Mouse (Mus musculus) yolk sac, embryonic 10.5 days (tissue): ENCODE measurements around the gene Slc51b.

Experiments
- DNase-seq: peaks from one replicate; pipeline ENCODE4 v3.0.0-alpha.2; 2017; ENCODE audit warnings: low spot score

Slc51b gene

DNA sequence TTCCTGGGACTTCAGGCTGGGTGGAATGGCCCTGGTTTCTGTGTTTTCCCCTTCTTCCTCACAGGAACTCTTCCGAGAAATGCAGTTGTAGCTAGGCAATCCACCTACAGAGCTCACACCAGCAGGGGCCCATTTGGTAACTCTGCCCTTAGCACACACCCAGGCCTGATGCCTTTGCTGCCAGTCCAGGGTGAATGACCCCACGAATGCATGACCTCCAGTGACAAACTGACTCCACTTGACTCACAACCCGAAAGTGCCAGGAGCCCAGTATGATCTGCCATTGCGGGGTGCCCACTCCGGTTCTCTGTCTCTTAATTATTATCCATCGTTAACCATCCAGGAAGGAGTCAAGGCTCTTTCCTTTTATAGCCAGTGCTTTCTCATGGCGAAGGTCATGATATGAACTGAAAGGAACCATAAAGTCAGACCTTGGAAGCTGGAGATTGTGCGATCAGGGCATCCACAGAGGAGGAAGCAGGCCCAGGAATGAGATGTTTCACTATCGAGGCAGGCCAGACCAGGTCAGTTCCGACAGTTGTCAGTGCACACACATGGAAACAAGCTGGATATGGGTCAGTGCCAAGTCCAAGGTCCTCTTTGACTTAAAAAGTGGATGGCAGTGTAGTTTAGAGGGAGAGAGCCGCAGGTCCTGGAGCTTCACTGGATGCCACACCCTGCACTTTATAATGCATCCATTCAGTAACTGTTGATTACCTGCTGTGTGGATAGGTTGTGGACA, at the start of gene Slc51b:
Slc51b (minus strand) TSS at position 196 of the 742 bp plus-strand sequence.
- DNase-seq = no peak

DNA sequence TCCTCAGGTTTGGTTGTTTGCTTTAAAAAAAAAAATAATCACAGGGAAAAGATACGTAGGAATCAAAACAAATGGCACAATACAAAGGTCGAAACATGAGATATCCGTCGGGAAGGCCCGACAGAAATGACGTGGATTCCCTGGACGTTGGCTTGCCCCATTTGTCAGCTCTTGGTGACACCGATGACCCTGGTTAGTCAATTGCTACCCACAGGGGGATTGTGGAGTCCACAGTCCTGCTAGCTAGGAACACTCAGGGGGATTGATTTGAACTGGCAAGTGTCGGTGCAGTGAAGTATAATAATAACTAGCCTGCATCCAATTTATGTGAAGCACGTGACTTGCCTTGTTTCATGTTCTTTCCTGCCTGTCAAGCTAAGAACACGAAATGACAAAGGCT, 44.9 kb upstream of the Slc51b start:
- no peak for DNase-seq

DNA sequence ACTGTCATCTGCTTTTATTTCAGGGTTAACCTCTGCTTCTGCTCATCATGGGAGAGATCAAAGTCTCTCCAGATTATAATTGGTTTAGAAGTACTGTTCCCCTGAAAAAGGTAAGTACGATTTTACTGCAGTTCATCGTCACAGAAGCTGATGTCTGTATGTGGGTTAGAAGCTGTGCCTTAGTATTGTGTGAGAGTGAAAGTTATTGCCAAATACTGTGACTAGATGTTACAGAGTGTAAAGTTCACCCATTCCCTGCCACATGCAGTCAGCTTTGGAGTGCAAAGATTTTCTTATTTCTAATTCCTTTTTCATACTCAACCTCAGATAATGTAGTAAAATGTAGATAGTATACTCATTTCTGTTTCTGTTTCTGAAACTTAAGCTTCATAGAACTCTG, 42.5 kb upstream of the Slc51b start:
- DNase-seq = no peak

GRCm38 (mm10) chr9:65464161-65464560, 41.4 kb upstream of the Slc51b start:
- DNase-seq = no peak

- no peak for DNase-seq
These were observed 39.8 kb upstream of the Slc51b start for GRCm38 (mm10) chr9:65462544-65462943.

GRCm38 (mm10) chr9:65460732-65461442, 38.1 kb upstream of the Slc51b start, which contains the start of gene Spg21:
Spg21 (plus strand) TSS chr9:65460947.
- peak; percentile 96 for DNase-seq

DNA sequence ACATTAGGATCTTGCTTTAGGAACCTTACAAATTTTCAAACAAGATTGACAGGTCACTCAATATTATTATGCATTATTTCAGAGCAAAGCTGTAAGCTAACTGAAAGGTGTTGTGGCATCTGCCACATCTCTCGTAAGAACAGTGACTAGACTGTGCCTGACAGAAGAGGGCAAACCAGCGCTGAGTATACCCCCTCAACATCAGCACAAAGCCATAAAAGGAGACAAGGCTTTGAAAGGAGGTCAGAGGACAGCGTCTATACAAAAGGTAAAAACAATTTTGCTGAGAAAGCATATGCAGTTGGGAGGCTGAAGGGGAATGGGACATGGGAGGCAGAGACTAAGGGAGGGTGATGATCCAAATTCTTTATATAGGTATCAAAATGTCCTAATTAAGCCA, 37.4 kb upstream of the Slc51b start:
- no peak for DNase-seq

- no peak for DNase-seq
These were observed 36.2 kb upstream of the Slc51b start for GRCm38 (mm10) chr9:65458975-65459374.

DNA sequence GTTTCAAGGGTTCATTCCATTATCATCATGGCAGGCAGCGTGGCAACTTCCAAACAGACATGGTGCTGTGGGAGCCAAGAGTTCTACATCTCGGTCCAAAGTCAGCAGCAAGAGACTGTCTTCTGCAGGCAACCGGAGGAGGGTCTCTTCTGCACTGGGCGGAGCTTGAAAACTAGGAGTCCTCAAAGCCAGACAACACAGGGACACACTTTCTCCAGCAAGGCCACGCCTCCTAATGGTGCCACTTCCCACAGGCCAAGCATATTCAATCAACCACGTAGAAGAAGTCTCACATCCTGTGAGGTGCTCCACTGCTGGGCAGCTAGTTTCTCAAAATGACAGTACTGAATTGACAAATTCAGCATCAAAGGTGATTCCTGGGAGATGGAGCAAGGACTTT, 25.2 kb upstream of the Slc51b start:
- DNase-seq = no peak

DNA sequence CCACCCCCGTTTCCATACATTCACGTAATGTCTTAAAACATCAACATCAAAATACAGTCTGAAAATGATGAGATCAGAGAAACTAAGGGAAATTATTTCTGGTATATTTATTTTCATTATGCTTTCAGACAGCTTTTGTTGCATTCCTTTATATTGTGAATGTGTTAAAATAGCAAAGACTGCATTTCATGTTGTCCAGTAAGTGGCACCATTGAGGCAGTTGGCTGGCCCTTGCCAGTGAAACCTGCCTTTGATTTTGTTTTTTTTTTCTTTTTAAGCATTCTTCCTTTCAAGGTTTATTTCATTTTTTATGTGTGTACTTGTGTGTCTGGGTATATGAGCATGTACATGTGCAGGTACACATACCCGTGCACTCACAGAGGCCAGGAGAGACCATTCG, 21.9 kb upstream of the Slc51b start:
- DNase-seq = no peak

- DNase-seq = peak; percentile 89
These were observed 13.0 kb upstream of the Slc51b start, which contains the start of gene Mtfmt for GRCm38 (mm10) chr9:65435671-65436301. Mtfmt (plus strand) TSS chr9:65435782.

GRCm38 (mm10) chr9:65435211-65435610, 12.5 kb upstream of the Slc51b start:
- DNase-seq = no peak

- no peak for DNase-seq
These were observed 11.4 kb upstream of the Slc51b start for GRCm38 (mm10) chr9:65434140-65434539.

DNA sequence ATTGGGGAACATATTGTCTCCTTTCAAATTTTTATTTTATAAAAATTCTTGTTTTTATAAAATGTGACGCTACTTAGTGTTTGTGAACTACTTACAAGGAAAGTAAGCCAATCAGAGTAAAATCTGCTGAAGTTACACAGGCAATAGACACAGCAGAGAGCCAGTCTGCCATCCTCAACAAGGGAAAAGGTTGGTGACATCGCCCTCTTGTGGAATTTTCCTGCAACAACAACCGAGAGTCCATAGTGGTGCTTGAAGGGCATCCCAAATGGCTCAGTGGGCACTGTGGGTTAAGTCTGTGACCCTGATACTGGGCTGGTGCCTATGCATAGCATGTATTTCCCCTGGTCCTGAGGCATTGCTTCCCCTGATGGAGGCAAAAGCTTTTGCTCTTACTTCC, 9.5 kb upstream of the Slc51b start:
- peak; percentile 61 for DNase-seq

DNA sequence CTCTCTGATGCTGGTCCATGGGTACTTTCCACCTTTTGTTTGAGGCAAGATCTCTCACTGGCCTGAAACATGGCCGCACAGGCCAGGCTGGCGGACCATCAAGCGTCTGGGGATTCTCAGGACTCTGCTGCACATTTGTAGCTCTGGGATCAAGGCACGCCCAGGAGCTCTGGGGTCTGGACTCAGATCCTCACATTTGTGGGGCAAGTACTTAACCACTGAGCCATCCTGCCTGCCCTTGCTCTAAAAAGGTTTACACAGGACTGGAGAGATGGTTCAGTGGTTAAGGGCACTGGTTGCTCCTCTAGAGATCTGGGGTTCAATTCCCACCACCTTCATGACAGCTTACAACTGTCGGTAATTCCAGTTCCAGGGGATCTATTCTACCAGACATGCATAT, 8.2 kb upstream of the Slc51b start:
- DNase-seq = no peak

GRCm38 (mm10) chr9:65430401-65430800, 7.6 kb upstream of the Slc51b start:
- DNase-seq = no peak

- DNase-seq = no peak
These were observed 5.2 kb upstream of the Slc51b start for GRCm38 (mm10) chr9:65428003-65428402.

DNA sequence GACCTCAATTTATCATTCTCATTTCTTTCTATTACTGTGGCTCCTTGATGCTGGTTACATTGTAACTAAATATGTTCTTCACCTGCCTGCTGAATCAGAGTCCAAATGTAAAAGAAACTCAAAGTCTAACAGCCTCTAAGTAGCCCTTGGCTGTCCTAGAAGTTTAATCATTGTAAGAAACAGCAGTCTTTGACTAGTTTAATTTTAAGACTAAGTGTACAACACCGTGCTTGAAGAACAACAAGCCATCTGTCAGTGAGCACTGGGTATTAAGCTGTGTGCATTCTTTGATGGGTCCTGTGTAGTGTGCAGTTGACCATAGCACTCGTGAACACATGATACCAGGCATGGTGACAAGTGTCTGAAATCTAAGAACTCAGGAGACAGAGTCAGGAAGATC, 4.8 kb upstream of the Slc51b start:
- DNase-seq = peak; percentile 31

DNA sequence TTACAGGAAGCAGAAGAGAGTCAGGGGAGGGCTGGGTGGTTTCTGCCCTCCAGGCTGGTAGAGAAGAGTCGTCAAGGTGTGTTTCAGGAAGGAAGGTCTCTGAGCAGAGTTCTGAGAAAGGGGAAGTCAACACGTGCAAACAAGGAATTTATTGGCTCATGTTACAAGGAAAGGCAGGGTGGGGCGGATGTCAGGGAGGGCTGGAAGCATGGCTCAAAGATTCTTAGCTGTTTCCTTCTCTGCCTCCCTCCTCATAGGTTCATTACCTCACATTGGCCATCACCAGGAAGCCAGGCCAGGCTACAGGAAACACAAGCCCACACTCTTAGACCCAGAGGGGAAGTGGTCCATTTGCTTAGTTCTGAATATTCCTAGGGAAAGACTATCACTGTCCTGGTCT, 1.6 kb upstream of the Slc51b start:
- no peak for DNase-seq

DNA sequence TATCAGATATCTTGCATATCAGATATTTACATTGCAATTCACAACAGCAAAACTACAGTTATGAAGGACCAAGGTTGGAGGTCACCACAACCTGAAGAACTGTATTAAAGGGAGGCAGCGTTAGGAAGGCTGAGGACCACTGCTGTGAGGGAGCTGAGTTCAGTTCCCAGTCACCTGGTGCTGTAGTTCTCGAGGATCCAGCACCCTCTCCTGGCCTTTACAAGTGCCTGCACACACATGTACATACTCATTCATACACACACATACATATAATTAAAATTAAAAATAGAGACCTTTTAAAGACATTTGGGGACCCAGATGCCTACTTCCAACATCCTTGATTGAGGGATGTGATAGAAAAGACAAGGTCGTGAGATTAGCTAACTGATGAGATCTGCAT, 3.1 kb downstream of the Slc51b start:
- no peak for DNase-seq

DNA sequence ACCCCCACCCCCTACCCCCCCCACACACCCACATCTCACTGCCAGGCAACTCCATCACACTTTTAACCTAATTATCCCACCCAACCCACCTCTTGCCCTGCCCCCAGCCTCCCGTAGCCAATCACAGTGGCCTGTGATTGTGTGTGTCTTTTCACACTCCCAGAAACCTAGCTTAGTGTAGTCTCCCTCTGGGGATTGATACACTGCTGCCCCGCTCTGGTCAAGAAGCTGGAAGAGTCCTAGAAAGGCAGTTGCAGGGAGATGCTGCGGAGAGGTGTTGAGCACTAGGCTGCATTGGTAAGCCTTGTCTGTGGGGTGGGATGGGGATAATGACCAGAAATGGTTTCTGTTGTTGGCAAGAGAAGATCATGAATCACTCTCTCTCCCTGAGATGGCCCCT, 5.0 kb downstream of the Slc51b start:
- DNase-seq = no peak

- DNase-seq = no peak
These were observed 11.4 kb downstream of the Slc51b start for GRCm38 (mm10) chr9:65411326-65411725.

GRCm38 (mm10) chr9:65410378-65410777, 12.4 kb downstream of the Slc51b start:
- DNase-seq = no peak
